ENCODE assay signal across 21 mouse cellular contexts in genomic region chr11:95677925-95678701, GRCm38 (mm10). TPM values are rescaled to one million over a fixed set of nuclear protein-coding genes. Genes with fewer than 3 reads are reported as not detected.
A peak's percentile ranks its signal among the peaks of the same experiment; 100 is the strongest.
DNase-seq lines count a peak whose midpoint lies in the region; ATAC-seq and TF ChIP-seq lines count a peak whose summit lies in the region.
"Had no signal": no experiment of that assay in that cellular context is flagged by ENCODE, and none has a peak within 500 bp of the region (broad histone marks: within the 10 kb centered on the region; RNA-seq: fewer than 3 reads in every experiment).

No protein-coding gene starts in this region.

- no peak for TF ChIP-seq POLR2A in CH12.LX (IDR thresholded peaks at IDR 0.05; ENCODE audit: low read depth, low read length)
- TF ChIP-seq POLR2A in limb, embryonic 14.5 days (IDR thresholded peaks at IDR 0.05; ENCODE audit: borderline replicate concordance, extremely low read depth, insufficient read depth, insufficient read length), result no peak

- DNase-seq in CH12.LX (ENCODE audit: extremely low read depth), result peak; percentile 77
- no peak for DNase-seq in limb, embryonic 10.5 days (ENCODE audit: low spot score)
- peak; percentile 40 for DNase-seq in limb, embryonic 14.5 days (ENCODE audit: low spot score)
- DNase-seq in left cerebral cortex, adult 2 months (ENCODE audit: extremely low spot score in 1 of 2, low spot score in 2 of 2), result no peak
- DNase-seq: adrenal gland, postnatal 10 days; cerebellum, adult 11 months; cerebellum, adult 8-10 months; cerebellum, postnatal 25 days; forebrain, postnatal 0 days; gastrocnemius, postnatal 10 days; heart, adult 18-20 months; heart, postnatal 14 days had no signal

- in situ Hi-C loops in CH12.LX (cut with MboI; ENCODE audit: low pct_ligation_motif_present, low pct_unique_long_range_greater_than_20kb, low sequenced_read_pairs), result no loop called here

- H3K4me3 ChIP-seq in CH12.LX (replicated peaks in 1 of 3; ENCODE audit: low read depth in 2 of 3, low read length in 2 of 3, poor library complexity in 1 of 3), result no peak overlapping the region
- H3K4me3 ChIP-seq in embryonic facial prominence, embryonic 13.5 days, result no peak overlapping the region
- no peak overlapping the region for H3K4me3 ChIP-seq in limb, embryonic 10.5 days
- no peak overlapping the region for H3K4me3 ChIP-seq in limb, embryonic 14.5 days (replicated peaks; ENCODE audit: low read length)
- H3K4me3 ChIP-seq in kidney, embryonic 14.5 days (ENCODE audit: low read length), result no peak overlapping the region
- H3K4me3 ChIP-seq in heart, embryonic 12.5 days, result no peak overlapping the region
- no peak overlapping the region for H3K4me3 ChIP-seq in left cerebral cortex, adult 2 months
- H3K4me3 ChIP-seq: forebrain, embryonic 13.5 days; heart, embryonic 10.5 days; heart, embryonic 15.5 days; hindbrain, embryonic 13.5 days had no signal

- H3K27me3 ChIP-seq in CH12.LX (replicated peaks), result no peaks in the 10 kb centered on the region
- H3K27me3 ChIP-seq in embryonic facial prominence, embryonic 13.5 days, result no peaks in the 10 kb centered on the region
- no peaks in the 10 kb centered on the region for H3K27me3 ChIP-seq in limb, embryonic 10.5 days (ENCODE audit: low read depth, poor library complexity, severe bottlenecking)
- no peaks in the 10 kb centered on the region for H3K27me3 ChIP-seq in limb, embryonic 14.5 days (ENCODE audit: control insufficient read depth, insufficient read depth, low read length)
- H3K27me3 ChIP-seq in kidney, embryonic 14.5 days (ENCODE audit: control insufficient read depth, insufficient read depth, low read length), result no peaks in the 10 kb centered on the region
- no peaks in the 10 kb centered on the region for H3K27me3 ChIP-seq in heart, embryonic 12.5 days (replicated peaks)
- H3K27me3 ChIP-seq: forebrain, embryonic 13.5 days; heart, embryonic 15.5 days; hindbrain, embryonic 13.5 days had no signal

- H3K4me1 ChIP-seq in CH12.LX (ENCODE audit: control insufficient read depth in 1 of 2, insufficient read depth in 2 of 2), result peaks cover 14 to 56% of the 10 kb centered on the region in 2 experiments
- peaks cover 52% of the 10 kb centered on the region for H3K4me1 ChIP-seq in embryonic facial prominence, embryonic 13.5 days
- H3K4me1 ChIP-seq in limb, embryonic 10.5 days, result peaks cover 57% of the 10 kb centered on the region
- peaks cover 29% of the 10 kb centered on the region for H3K4me1 ChIP-seq in limb, embryonic 14.5 days (ENCODE audit: control insufficient read depth, insufficient read depth, low read length)
- H3K4me1 ChIP-seq in kidney, embryonic 14.5 days (ENCODE audit: control insufficient read depth, insufficient read depth, low read length), result 0 out of 2 replicates have a peak, but pooled peaks cover 7% of the 10 kb centered on the region
- peaks cover 24% of the 10 kb centered on the region for H3K4me1 ChIP-seq in heart, embryonic 12.5 days (replicated peaks)

- H3K4me2 ChIP-seq in CH12.LX (ENCODE audit: insufficient read depth, low read depth, poor library complexity, severe bottlenecking), result peak overlapping the region; percentile 14; the same call in 1 of the 2 replicates
- H3K4me2 ChIP-seq in embryonic facial prominence, embryonic 13.5 days, result no peak overlapping the region
- no peak overlapping the region for H3K4me2 ChIP-seq in limb, embryonic 14.5 days (replicated peaks; ENCODE audit: low read depth, low read length, severe bottlenecking)
- H3K4me2 ChIP-seq in kidney, embryonic 14.5 days (replicated peaks; ENCODE audit: low read depth, low read length), result no peak overlapping the region
- no peak overlapping the region for H3K4me2 ChIP-seq in heart, embryonic 12.5 days
- H3K4me2 ChIP-seq: forebrain, embryonic 13.5 days; heart, embryonic 15.5 days; hindbrain, embryonic 13.5 days had no signal

- dilution Hi-C loops in CH12.LX (cut with MboI; ENCODE audit: extremely low pct_ligation_motif_present, extremely low pct_unique_long_range_greater_than_20kb, low sequenced_read_pairs), result no loop called here

- WGBS in embryonic facial prominence, embryonic 13.5 days, result 73% methylated on average over 14 of the region's 14 CpGs
- whole genome bisulfite sequencing in limb, embryonic 10.5 days, result 76% methylated on average over 14 of the region's 14 CpGs
- WGBS in limb, embryonic 14.5 days, result 55% methylated on average over 14 of the region's 14 CpGs
- WGBS in kidney, embryonic 14.5 days, result 58% methylated on average over 14 of the region's 14 CpGs
- 89% methylated on average over 14 of the region's 14 CpGs for WGBS in heart, embryonic 12.5 days

- no peaks in the 10 kb centered on the region for H3K9me3 ChIP-seq in CH12.LX (replicated peaks; ENCODE audit: low read length)
- H3K9me3 ChIP-seq in embryonic facial prominence, embryonic 13.5 days, result no peaks in the 10 kb centered on the region
- H3K9me3 ChIP-seq in limb, embryonic 10.5 days (replicated peaks), result no peaks in the 10 kb centered on the region
- no peaks in the 10 kb centered on the region for H3K9me3 ChIP-seq in limb, embryonic 14.5 days (ENCODE audit: control insufficient read depth, low read length)
- no peaks in the 10 kb centered on the region for H3K9me3 ChIP-seq in kidney, embryonic 14.5 days (ENCODE audit: control insufficient read depth, low read length)
- no peaks in the 10 kb centered on the region for H3K9me3 ChIP-seq in heart, embryonic 12.5 days (replicated peaks)
- H3K9me3 ChIP-seq: forebrain, embryonic 13.5 days; G1E; heart, embryonic 10.5 days; heart, embryonic 15.5 days; hindbrain, embryonic 13.5 days had no signal

- no peak for TF ChIP-seq CTCF in CH12.LX (conservative IDR thresholded peaks at IDR 0.05 in 1 of 2, IDR thresholded peaks at IDR 0.05 in 1 of 2; ENCODE audit: low read depth in 2 of 2, low read length in 2 of 2)
- no peak for TF ChIP-seq CTCF in left cerebral cortex, adult 2 months (IDR thresholded peaks at IDR 0.05)

- TF ChIP-seq RAD21 in CH12.LX (IDR thresholded peaks at IDR 0.05; ENCODE audit: low read depth, low read length), result no peak

- no peak for ATAC-seq in embryonic facial prominence, embryonic 13.5 days (ENCODE audit: insufficient number of reproducible peaks, insufficient read depth, low FRiP score, low TSS enrichment, low read depth)
- ATAC-seq in limb, embryonic 14.5 days (ENCODE audit: low FRiP score, low read depth), result peak; percentile 49; the same call in 1 of the 2 replicates
- ATAC-seq in kidney, embryonic 14.5 days (ENCODE audit: low FRiP score, low TSS enrichment), result no peak
- ATAC-seq in heart, embryonic 12.5 days (ENCODE audit: insufficient number of reproducible peaks, low FRiP score), result no peak
- ATAC-seq: forebrain, embryonic 13.5 days; forebrain, postnatal 0 days; hindbrain, postnatal 0 days had no signal

- TF ChIP-seq EP300 in CH12.LX (IDR thresholded peaks at IDR 0.05; ENCODE audit: low read length), result peak; percentile 72; the same call in 1 of the 2 replicates

- H3K9ac ChIP-seq in CH12.LX (ENCODE audit: insufficient read depth, low read depth), result no peak overlapping the region
- 0 out of 2 replicates have a peak overlapping the region, but pooled peaks have one; percentile 11 for H3K9ac ChIP-seq in embryonic facial prominence, embryonic 13.5 days
- H3K9ac ChIP-seq in limb, embryonic 14.5 days (ENCODE audit: low read depth, low read length, severe bottlenecking), result no peak overlapping the region
- H3K9ac ChIP-seq in kidney, embryonic 14.5 days (ENCODE audit: low read depth, low read length), result no peak overlapping the region
- H3K9ac ChIP-seq in heart, embryonic 12.5 days, result no peak overlapping the region
- H3K9ac ChIP-seq: forebrain, embryonic 13.5 days; forebrain, postnatal 0 days; heart, embryonic 15.5 days; hindbrain, embryonic 13.5 days had no signal

- intact Hi-C loops in left cerebral cortex, adult 2 months (cut with DNase I), result no loop called here

- H3K79me2 ChIP-seq in CH12.LX (replicated peaks; ENCODE audit: control insufficient read depth, extremely low read depth, insufficient read depth, poor library complexity, severe bottlenecking), result no peaks in the 10 kb centered on the region

- peak overlapping the region; percentile 53 for H3K27ac ChIP-seq in CH12.LX (ENCODE audit: insufficient read depth, low read depth)
- H3K27ac ChIP-seq in embryonic facial prominence, embryonic 13.5 days, result no peak overlapping the region
- H3K27ac ChIP-seq in limb, embryonic 10.5 days, result peak overlapping the region; percentile 11
- 0 out of 2 replicates have a peak overlapping the region, but pooled peaks have one; percentile 7 for H3K27ac ChIP-seq in limb, embryonic 14.5 days (replicated peaks; ENCODE audit: low read depth, low read length)
- no peak overlapping the region for H3K27ac ChIP-seq in kidney, embryonic 14.5 days (ENCODE audit: low read depth, low read length)
- no peak overlapping the region for H3K27ac ChIP-seq in heart, embryonic 12.5 days (ENCODE audit: poor library complexity, severe bottlenecking)
- H3K27ac ChIP-seq in left cerebral cortex, adult 2 months, result no peak overlapping the region
- H3K27ac ChIP-seq: forebrain, embryonic 13.5 days; heart, embryonic 10.5 days; heart, embryonic 15.5 days; hindbrain, embryonic 13.5 days; hindbrain, postnatal 0 days had no signal

- peaks cover 73 to 96% of the 10 kb centered on the region in 2 experiments for H3K36me3 ChIP-seq in CH12.LX (replicated peaks in 1 of 2; ENCODE audit: control insufficient read depth in 1 of 2, insufficient read depth in 1 of 2, low read length in 1 of 2)
- H3K36me3 ChIP-seq in embryonic facial prominence, embryonic 13.5 days, result peaks cover 79% of the 10 kb centered on the region
- peaks cover 93% of the 10 kb centered on the region for H3K36me3 ChIP-seq in limb, embryonic 10.5 days
- H3K36me3 ChIP-seq in limb, embryonic 14.5 days (ENCODE audit: control insufficient read depth, insufficient read depth, low read length), result peaks cover 67% of the 10 kb centered on the region
- peaks cover 75% of the 10 kb centered on the region for H3K36me3 ChIP-seq in kidney, embryonic 14.5 days (ENCODE audit: control insufficient read depth, insufficient read depth, low read length)
- peaks cover 79% of the 10 kb centered on the region for H3K36me3 ChIP-seq in heart, embryonic 12.5 days

RNA-seq across cellular contexts. Expression of gene Phb, which starts 11.4 kb away (rescaled TPM):
- 512 and 606 TPM in 2 replicates for total RNA-seq in CH12.LX (2012; rRNA removed)
- total RNA-seq in CH12.LX (2014; rRNA removed), result 699 and 784 TPM in 2 replicates
- polyA plus RNA-seq in CH12.LX (2012; ENCODE audit: insufficient read length, low read depth), result 405 and 413 TPM in 2 replicates
- 209 and 218 TPM in 2 replicates for polyA plus RNA-seq in embryonic facial prominence, embryonic 13.5 days (2015; fragmentation: Nextera tagmentation; extraction: Ambion mirVana)
- polyA plus RNA-seq in limb, embryonic 10.5 days (2016; fragmentation: Nextera tagmentation; extraction: Ambion mirVana), result 293 and 361 TPM in 2 replicates
- polyA plus RNA-seq in limb, embryonic 14.5 days (2012; rRNA removed), result 209 and 309 TPM in 2 replicates
- polyA plus RNA-seq in limb, embryonic 14.5 days (2014; fragmentation: Nextera tagmentation; extraction: Ambion mirVana), result 226 and 227 TPM in 2 replicates
- 261 and 268 TPM in 2 replicates for polyA plus RNA-seq in kidney, embryonic 14.5 days (2014; fragmentation: Nextera tagmentation; extraction: Ambion mirVana)
- polyA plus RNA-seq in heart, embryonic 12.5 days (2016; fragmentation: Nextera tagmentation; extraction: Ambion mirVana), result 260 and 286 TPM in 2 replicates
- 10 to 100 TPM; 70.0 to 74.0 TPM for total RNA-seq in left cerebral cortex, adult 2 months (2021)

RNA-seq across cellular contexts. Expression of gene Zfp652, which starts 34.4 kb away (rescaled TPM):
- total RNA-seq in CH12.LX (2012; rRNA removed), result 6.2 and 6.3 TPM in 2 replicates
- total RNA-seq in CH12.LX (2014; rRNA removed), result 3.0 and 3.5 TPM in 2 replicates
- polyA plus RNA-seq in CH12.LX (2012; ENCODE audit: insufficient read length, low read depth), result 9.4 and 9.8 TPM in 2 replicates
- 24.5 and 25.3 TPM in 2 replicates for polyA plus RNA-seq in embryonic facial prominence, embryonic 13.5 days (2015; fragmentation: Nextera tagmentation; extraction: Ambion mirVana)
- polyA plus RNA-seq in limb, embryonic 10.5 days (2016; fragmentation: Nextera tagmentation; extraction: Ambion mirVana), result 18.0 and 21.5 TPM in 2 replicates
- polyA plus RNA-seq in limb, embryonic 14.5 days (2012; rRNA removed), result 25.3 and 31.2 TPM in 2 replicates
- 13.3 and 13.8 TPM in 2 replicates for polyA plus RNA-seq in limb, embryonic 14.5 days (2014; fragmentation: Nextera tagmentation; extraction: Ambion mirVana)
- 13.5 and 13.8 TPM in 2 replicates for polyA plus RNA-seq in kidney, embryonic 14.5 days (2014; fragmentation: Nextera tagmentation; extraction: Ambion mirVana)
- polyA plus RNA-seq in heart, embryonic 12.5 days (2016; fragmentation: Nextera tagmentation; extraction: Ambion mirVana), result 12.8 and 14.3 TPM in 2 replicates
- 10 to 100 TPM; 42.3 to 43.5 TPM for total RNA-seq in left cerebral cortex, adult 2 months (2021)

RNA-seq across cellular contexts. Expression of gene B130006D01Rik, which starts 45.3 kb away (rescaled TPM):
- total RNA-seq in CH12.LX (2012; rRNA removed) (0.38 TPM in 2 replicates), CH12.LX (2014; rRNA removed) (0.15 and 0.23 TPM in 2 replicates)
- polyA plus RNA-seq in CH12.LX (2012; ENCODE audit: insufficient read length, low read depth), result 0.10 TPM in 1 of 2 replicates, not detected in the other
- 2.0 and 2.8 TPM in 2 replicates for polyA plus RNA-seq in embryonic facial prominence, embryonic 13.5 days (2015; fragmentation: Nextera tagmentation; extraction: Ambion mirVana)
- polyA plus RNA-seq in limb, embryonic 10.5 days (2016; fragmentation: Nextera tagmentation; extraction: Ambion mirVana), result 2.3 TPM in 2 replicates
- 0.34 and 0.46 TPM in 2 replicates for polyA plus RNA-seq in limb, embryonic 14.5 days (2012; rRNA removed)
- polyA plus RNA-seq in limb, embryonic 14.5 days (2014; fragmentation: Nextera tagmentation; extraction: Ambion mirVana), result 1.6 and 2.2 TPM in 2 replicates
- polyA plus RNA-seq in kidney, embryonic 14.5 days (2014; fragmentation: Nextera tagmentation; extraction: Ambion mirVana), result 1.5 and 1.6 TPM in 2 replicates
- 0.56 and 0.76 TPM in 2 replicates for polyA plus RNA-seq in heart, embryonic 12.5 days (2016; fragmentation: Nextera tagmentation; extraction: Ambion mirVana)
- total RNA-seq in left cerebral cortex, adult 2 months (2021), result 1 to 10 TPM; 1.2 TPM

Comparison
In these comparisons a context has a peak if more than half of its experiments do, and no peak if none do; other contexts are left out.
1. DNase-seq: peak in CH12.LX (single experiment) and limb, embryonic 14.5 days (single experiment); none in limb, embryonic 10.5 days (single experiment) and left cerebral cortex, adult 2 months (0 of 2).
2. H3K27ac ChIP-seq: peak in CH12.LX (single experiment), limb, embryonic 10.5 days (single experiment) and limb, embryonic 14.5 days (single experiment); none in embryonic facial prominence, embryonic 13.5 days (single experiment), kidney, embryonic 14.5 days (single experiment), heart, embryonic 12.5 days (single experiment) and left cerebral cortex, adult 2 months (single experiment).